28 mouse cellular contexts compared by ENCODE assay signal in genomic region chr19:51240295-51240864, GRCm38 (mm10).
"Had no signal": no experiment of that assay in that cellular context is flagged by ENCODE, and none has a peak within 500 bp of the region (broad histone marks: within the 10 kb centered on the region; RNA-seq: fewer than 3 reads in every experiment).

No protein-coding gene starts in this region.

- ATAC-seq: forebrain, embryonic 13.5 days; forebrain, embryonic 14.5 days; forebrain, embryonic 15.5 days; forebrain, postnatal 0 days had no signal

- H3K4me1 ChIP-seq: embryonic facial prominence, embryonic 10.5 days; embryonic facial prominence, embryonic 12.5 days; embryonic facial prominence, embryonic 13.5 days; embryonic facial prominence, embryonic 15.5 days; forebrain, embryonic 10.5 days; forebrain, embryonic 12.5 days; forebrain, embryonic 13.5 days; forebrain, embryonic 15.5 days had no signal

- H3K9me3 ChIP-seq: embryonic facial prominence, embryonic 10.5 days; embryonic facial prominence, embryonic 12.5 days; embryonic facial prominence, embryonic 13.5 days; embryonic facial prominence, embryonic 15.5 days; forebrain, embryonic 10.5 days; forebrain, embryonic 12.5 days; forebrain, embryonic 13.5 days; forebrain, embryonic 15.5 days had no signal

- H3K9ac ChIP-seq: embryonic facial prominence, embryonic 12.5 days; embryonic facial prominence, embryonic 13.5 days; embryonic facial prominence, embryonic 15.5 days; forebrain, embryonic 12.5 days; forebrain, embryonic 13.5 days; forebrain, embryonic 15.5 days; forebrain, postnatal 0 days had no signal

- H3K36me3 ChIP-seq: embryonic facial prominence, embryonic 10.5 days; embryonic facial prominence, embryonic 12.5 days; embryonic facial prominence, embryonic 13.5 days; embryonic facial prominence, embryonic 15.5 days; forebrain, embryonic 10.5 days; forebrain, embryonic 12.5 days; forebrain, embryonic 15.5 days had no signal

- H3K4me3 ChIP-seq: embryonic facial prominence, embryonic 10.5 days; embryonic facial prominence, embryonic 12.5 days; embryonic facial prominence, embryonic 13.5 days; embryonic facial prominence, embryonic 15.5 days; erythroblast, embryonic 14.5 days; forebrain, embryonic 10.5 days; forebrain, embryonic 12.5 days; forebrain, embryonic 13.5 days; forebrain, embryonic 15.5 days; gastrocnemius, adult 2 months; heart, adult 2 months had no signal

- H3K27ac ChIP-seq: embryonic facial prominence, embryonic 10.5 days; embryonic facial prominence, embryonic 12.5 days; embryonic facial prominence, embryonic 13.5 days; embryonic facial prominence, embryonic 15.5 days; forebrain, embryonic 10.5 days; forebrain, embryonic 12.5 days; forebrain, embryonic 13.5 days; forebrain, embryonic 15.5 days; gastrocnemius, adult 2 months; heart, adult 2 months had no signal

- DNase-seq: cerebellum, adult 18-20 months; cerebellum, adult 2 months; cerebellum, adult 8-10 months; cerebellum, adult 9-10 months; cerebellum, adult 9-11 months; cerebellum, postnatal 10 days; cerebellum, postnatal 14 days; cerebellum, postnatal 36 days; embryo, embryonic 11 days; forebrain, postnatal 0 days; gastrocnemius, adult 2 months; gastrocnemius, postnatal 10 days; gastrocnemius, postnatal 14 days; gastrocnemius, postnatal 25 days; gastrocnemius, postnatal 36 days; heart, adult 11 months; heart, adult 18-20 months; heart, adult 2 months had no signal

- H3K4me2 ChIP-seq: embryonic facial prominence, embryonic 12.5 days; embryonic facial prominence, embryonic 13.5 days; embryonic facial prominence, embryonic 15.5 days; forebrain, embryonic 12.5 days; forebrain, embryonic 13.5 days; forebrain, embryonic 15.5 days had no signal

- H3K27me3 ChIP-seq: embryonic facial prominence, embryonic 12.5 days; embryonic facial prominence, embryonic 13.5 days; embryonic facial prominence, embryonic 15.5 days; forebrain, embryonic 12.5 days; forebrain, embryonic 13.5 days; forebrain, embryonic 15.5 days had no signal
